Mouse (Mus musculus) frontal cortex, postnatal 14 days (tissue): ENCODE data around the gene Ptpn12.
"Not testable (repeated sequence)": the region's sequence is repeated elsewhere in the genome, so short reads cannot be mapped to it uniquely, and the experiment has no call there.

Experiments used
- DNase-seq, 2 experiments: peaks; one replicate each; pipeline ENCODE4 v3.0.0; 2022; ENCODE audit warnings: low spot score in 2 of 2

The Ptpn12 gene

DNA sequence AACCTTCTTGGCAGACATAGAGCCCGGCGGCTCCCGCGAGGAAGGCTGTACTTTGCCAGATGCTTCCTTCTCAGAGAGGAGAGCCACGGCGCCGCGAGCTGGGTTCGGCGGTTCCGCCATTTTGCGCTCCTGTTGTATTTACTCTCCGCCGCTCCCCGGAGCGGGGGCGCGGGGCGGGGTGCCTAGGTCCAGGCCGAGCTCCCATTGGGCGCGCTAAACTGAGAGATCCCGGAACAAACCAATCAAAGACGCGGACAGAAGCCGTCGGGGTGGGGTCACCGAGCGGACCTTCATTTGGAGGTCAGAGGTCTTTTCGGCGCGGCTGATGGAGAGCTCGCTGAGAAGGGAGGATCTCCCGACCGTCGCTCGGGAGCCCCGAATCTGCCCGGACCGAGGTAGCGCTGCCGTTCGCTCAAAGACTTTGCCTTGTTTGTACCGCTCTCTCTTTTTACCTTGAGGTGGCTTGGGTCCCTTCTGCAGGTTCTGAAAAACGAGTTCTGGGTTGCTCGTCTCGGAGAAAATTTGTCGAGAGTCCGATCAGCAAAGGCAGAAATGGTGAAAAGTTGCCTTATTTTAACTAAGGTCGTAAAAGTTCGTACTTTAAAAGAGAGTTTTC is 103.9 kb downstream of the Ptpn12 start:
- DNase-seq: peak; percentile 94 to 96

DNA sequence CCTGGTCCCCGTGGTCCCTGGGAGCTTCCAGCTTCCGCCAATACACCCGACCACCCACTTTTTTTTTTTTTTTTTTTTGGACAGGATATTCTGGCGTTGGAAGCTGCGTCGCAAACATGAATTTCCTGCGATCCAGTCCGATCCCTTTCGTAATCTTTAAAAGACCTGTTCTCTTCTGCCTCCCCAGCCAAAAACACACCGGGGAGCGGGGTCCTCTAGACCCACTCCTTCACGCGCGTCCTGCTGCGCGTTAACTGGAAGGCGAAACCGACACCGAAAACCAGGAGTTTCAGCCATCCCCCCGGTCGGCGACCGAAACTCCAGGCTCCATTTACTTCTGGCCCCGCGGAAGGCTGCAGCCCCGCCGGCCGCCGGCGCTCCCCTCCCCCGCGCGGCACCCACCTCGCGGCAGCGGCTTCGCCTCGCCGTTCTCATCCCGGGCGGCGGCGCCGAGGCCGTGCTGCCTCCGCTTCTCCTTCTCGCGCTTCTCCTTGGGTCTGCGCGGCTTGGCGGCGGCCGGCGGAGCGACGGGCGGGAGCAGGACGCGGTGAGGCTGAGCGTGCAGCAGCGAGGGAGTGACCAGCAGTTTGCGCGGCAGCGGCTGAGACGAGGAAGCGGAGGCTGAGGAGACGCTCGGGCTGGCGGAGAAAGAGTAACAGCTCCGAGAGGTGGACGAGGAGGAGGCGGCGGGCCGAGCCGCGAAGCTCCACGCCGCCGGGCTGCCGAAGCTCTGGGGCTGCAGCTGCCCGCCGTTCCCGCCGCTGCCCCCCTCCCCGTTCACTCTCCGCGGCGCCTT is 104.7 kb downstream of the Ptpn12 start:
- peak in 1 of 2 experiments; percentile 54 for DNase-seq

DNA sequence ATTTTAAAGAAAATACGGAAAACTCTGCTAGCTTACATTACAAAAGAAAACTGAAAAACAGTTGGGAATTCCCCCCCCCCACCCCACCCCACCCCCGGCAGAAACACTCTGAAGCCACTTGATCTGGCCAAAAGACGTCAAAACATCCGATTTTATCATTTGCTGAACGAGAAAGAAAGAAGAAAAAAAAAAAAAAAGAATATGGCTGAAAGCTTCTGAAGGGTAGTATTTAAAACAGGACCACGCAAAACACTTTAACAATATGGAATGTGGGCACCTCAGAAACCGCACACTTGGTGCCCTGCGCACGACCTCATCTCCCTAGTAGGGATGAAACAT is 105.2 kb downstream of the Ptpn12 start:
- DNase-seq: no peak

DNA sequence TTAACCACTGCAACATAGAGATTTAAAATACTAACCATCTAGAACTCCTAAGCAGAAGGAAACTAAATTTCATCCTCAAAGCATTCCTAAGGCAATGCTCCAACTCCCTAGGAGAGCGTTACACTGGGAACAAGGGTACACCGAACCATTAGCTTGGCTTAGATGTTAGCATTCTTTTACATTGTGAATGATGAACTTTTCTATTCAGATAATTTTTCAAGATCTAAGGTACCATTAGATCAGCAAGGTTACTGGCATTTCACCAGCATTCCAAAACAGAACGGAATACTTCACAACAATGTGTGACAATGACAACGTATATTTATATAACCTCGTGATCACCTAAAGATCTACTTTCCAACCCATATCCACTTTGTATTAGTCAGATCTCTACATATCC is 105.6 kb downstream of the Ptpn12 start:
- DNase-seq: no peak

DNA sequence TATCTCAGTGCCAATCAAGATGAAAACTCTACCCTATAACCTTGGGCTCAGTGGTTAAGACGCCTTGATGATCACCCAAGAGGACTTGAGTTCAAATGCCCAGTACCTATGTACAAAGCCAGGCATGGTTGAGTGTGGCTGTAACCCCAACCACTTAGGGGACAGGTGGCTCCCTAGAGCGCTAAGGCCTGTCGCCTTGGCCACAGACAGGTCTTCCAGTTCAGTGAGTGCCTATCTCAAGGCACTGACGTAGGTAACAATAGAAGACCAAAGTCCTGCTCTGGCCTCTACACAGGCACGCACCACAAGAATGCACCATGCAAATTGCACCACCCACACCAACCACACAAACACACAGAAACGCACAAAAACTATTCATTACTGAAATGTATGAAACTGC is 108.8 kb downstream of the Ptpn12 start:
- no peak for DNase-seq

DNA sequence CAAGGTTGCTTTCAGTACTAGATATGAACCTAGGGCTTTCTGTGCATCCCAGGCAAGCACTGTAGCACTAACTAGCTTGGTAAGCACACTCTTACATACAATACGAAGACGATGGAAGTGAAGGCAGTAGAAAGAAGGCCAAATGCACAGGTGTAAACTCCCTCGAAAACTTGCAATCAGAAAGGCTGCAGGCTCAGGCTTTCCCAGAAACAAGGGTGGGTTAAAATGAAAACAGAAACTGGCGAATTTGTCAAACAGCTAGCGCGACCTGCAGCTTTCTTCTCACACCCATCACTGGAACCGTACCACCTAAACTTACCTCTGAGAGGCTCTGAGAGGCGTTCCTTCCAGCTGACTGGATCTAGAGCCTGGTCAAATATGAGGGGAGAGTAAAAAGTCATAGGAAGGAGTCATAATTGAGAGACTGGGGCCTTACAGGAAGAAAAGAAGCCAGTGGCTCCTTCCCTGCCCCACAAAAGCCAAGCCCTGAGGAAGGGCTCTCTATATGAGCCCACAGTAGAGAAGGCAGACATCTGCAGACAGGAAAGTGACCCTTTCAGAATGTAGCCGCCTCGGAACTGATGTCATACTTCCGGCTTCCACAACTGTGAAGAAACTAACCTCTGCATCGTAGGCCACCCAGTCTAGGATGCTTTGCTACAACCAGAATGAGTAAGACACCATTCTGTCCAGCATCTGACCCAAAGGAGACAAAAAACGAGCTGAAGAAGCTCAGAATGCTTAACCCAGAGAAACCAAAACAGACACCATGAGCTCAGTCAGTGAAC is 110.6 kb downstream of the Ptpn12 start:
- no peak for DNase-seq

DNA sequence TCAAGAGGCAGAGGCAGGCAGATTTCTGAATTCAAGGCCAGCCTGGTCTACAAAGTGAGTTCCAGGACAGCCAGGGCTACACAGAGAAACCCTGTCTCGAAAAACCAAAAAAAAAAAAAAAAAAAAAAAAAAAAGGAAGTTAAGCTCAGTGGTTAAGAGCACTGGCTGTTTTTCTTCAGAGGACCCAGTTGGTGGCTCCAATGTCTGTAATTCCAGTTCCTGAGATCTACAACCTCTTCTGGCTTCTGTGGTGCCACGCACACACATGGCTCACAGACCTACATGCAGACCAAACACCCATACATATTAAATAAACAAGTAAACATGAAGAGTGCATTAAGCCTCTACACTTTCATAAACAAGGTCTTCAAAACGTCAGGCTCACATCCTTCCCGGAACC is 111.9 kb downstream of the Ptpn12 start:
- not testable (repeated sequence) for DNase-seq

DNA sequence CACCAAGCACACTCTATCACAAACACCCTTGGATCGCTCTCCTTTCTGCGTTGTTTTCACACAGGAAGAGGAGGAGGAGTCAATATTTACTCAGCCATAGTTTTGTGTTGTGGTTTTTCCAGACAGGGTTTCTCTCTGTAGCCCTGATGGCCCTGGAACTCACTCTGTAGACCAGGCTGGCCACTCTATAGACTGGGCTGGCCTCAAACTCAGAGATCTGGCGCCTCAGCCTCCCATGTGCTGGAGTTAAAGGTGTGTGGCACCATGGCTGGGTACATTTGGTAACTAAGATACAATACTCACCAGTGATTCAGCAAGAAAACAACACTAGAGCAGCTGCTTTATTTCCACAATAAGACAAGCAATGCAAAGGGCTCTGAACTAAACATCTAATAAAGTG is 113.2 kb downstream of the Ptpn12 start:
- no peak for DNase-seq

DNA sequence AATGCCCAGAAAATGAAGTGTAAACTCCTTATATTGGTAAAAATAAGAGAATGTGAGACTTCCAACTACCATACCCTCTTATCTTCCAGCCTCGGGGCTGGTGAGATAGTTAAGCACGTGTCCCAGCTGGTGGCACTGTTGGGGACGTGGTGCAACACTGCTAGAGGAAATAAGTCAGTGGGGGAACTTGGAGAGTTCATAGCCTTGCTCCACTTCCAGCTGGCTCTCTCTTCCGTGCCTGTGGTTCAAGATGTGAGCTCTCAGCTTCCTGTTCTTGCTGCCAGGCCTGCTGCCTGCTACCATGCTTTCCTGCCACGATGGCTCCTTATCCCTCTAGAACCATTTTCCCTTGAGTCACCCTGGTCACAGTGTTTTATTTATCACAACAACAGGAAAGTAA is 114.5 kb downstream of the Ptpn12 start:
- DNase-seq: no peak

DNA sequence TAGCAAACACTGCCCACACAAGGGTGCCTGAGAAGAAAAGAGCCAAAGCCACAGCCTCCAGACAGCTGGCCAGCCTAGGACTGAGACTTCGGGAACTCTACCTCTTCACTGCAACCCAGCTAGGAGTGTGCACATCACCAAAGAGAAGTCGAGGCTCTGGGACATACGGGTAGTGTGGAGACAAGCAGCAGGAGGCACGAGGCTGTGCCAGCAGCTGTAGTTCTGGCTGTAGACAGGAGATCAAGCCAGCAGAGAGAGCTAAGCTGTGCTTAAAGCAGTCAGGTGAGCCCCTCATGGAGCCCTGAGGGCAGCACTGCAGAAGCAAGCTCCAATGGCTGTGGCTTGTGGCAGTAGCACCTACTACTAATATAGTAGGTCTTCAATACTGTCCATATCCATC is 115.0 kb downstream of the Ptpn12 start:
- no peak for DNase-seq

DNA sequence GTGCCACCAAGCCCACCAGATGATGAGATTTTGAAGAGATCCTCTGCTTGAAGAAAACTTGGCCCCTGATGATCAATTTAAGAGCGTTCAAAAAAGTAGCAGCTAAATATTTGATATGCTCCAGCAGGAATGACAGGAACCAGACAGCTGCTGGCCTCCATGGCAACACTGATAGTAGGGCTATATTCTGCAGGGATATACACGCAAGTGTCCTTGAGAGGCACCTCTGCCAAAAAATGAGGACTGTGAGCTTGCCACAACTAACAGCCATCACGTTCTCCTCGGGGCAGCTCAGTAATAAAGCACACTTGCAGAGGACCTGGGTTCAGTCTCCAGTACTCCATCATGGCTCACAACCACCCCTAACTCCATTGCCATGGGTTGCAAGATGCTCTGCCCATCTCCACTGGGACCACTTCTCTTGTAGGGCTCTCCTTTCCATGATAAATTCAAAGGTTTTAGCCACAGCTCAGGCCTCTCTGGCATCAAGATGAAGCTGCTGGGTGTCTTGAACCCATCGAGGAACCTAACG is 115.6 kb downstream of the Ptpn12 start:
- DNase-seq: no peak

DNA sequence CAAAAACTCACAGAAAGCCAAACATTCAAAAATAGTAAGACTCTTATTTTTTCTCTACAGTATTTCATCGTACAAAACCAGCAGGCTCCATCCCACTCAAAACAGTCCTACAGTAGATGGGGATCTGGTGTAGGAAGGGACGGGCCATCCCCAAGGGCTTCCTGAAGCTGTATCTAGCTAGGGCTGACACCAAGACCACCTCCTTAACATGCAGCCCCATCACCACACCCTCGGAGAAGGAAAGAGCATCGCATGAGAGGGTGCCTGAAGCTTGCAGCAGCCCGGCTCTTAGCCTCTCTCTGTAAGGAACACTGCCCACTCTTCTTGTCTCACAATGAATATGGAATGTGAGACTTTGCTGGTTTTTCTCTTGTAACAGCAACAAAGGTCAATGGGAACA is 117.2 kb downstream of the Ptpn12 start:
- DNase-seq: no peak
